Mouse (Mus musculus): ENCODE data around the gene Zdhhc9. TPM values are rescaled to one million over a fixed set of nuclear protein-coding genes. Genes with fewer than 3 reads are reported as not detected.
"Not testable (repeated sequence)": the region's sequence is repeated elsewhere in the genome, so short reads cannot be mapped to it uniquely, and the experiment has no call there.

Gene Zdhhc9
- 10 to 100 TPM; 19.1 to 21.0 TPM for total RNA-seq (2021)
- long read RNA-seq, experiment 1, partial matches to known transcripts: 0 of 1 reads
- long read RNA-seq, experiment 1, other reads (novel, unspliced or antisense): 0 of 1 reads
- long read RNA-seq, experiment 2, partial matches to known transcripts: 0 of 8 reads
- long read RNA-seq, experiment 2, other reads (novel, unspliced or antisense): 2 of 8 reads

- DNase-seq: peak; percentile 90
Measured at GRCm38 (mm10) chrX:48208519-48209185, at the start of gene Zdhhc9. Gene Zdhhc9, minus strand, starts transcription at chrX:48208878.

- peak; percentile 1 for DNase-seq
Measured at GRCm38 (mm10) chrX:48257011-48257410, 48.3 kb upstream of the Zdhhc9 start.

GRCm38 (mm10) chrX:48256468-48257007 is 47.9 kb upstream of the Zdhhc9 start, which contains the start of gene Utp14a:
Gene Utp14a, plus strand, starts transcription at chrX:48256862.
- DNase-seq: peak; percentile 93

GRCm38 (mm10) chrX:48255830-48256428 is 47.3 kb upstream of the Zdhhc9 start:
- DNase-seq: no peak

- no peak for DNase-seq
Measured at GRCm38 (mm10) chrX:48234417-48234816, 25.7 kb upstream of the Zdhhc9 start.

DNA sequence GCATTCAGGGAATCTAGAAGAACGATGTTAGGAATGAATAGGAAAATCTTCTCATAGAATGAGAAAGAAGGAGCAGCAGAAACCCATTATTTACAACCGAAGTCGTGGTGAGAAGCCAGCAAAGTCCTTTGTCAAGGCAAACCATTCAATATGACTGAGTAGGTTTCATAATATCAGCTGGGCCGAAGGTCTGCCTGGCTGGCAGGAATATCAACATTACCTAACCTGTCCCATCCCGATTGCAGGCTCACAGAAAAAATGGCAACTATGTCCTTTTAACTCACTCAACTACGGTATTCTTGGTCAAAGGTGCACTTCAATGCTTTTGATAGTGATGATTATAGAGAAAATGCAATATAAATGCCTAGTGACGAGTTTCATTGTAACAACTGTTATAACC is 17.5 kb upstream of the Zdhhc9 start:
- peak; percentile 3 for DNase-seq

GRCm38 (mm10) chrX:48222706-48223105 is 14.0 kb upstream of the Zdhhc9 start:
- DNase-seq: no peak

DNA sequence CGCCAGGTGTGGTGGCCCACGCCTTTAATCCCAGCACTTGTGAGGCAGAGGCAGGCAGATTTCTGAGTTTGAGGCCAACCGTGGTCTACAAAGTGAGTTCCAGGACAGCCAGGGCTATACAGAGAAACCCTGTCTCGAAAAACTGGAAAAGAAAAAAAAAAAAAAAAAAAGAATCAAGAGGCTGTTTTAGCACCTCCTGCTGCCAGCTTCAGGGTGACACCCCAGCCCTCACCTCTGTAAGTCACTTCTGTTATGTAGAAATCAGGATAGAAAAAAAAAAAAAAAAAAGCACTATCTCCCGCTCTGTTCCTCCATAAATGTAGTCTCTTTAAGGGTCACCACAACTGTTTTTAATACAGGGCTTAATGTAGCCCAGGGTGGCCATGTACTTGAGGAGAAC is 10.8 kb upstream of the Zdhhc9 start:
- no peak for DNase-seq

GRCm38 (mm10) chrX:48209746-48210145 is 1.1 kb upstream of the Zdhhc9 start:
- DNase-seq: not testable (repeated sequence)

GRCm38 (mm10) chrX:48207761-48208487 is 754 bp downstream of the Zdhhc9 start:
- DNase-seq: peak; percentile 32

- no peak for DNase-seq
Measured at GRCm38 (mm10) chrX:48204469-48204868, 4.2 kb downstream of the Zdhhc9 start.

GRCm38 (mm10) chrX:48203763-48204162 is 4.9 kb downstream of the Zdhhc9 start:
- DNase-seq: no peak

DNA sequence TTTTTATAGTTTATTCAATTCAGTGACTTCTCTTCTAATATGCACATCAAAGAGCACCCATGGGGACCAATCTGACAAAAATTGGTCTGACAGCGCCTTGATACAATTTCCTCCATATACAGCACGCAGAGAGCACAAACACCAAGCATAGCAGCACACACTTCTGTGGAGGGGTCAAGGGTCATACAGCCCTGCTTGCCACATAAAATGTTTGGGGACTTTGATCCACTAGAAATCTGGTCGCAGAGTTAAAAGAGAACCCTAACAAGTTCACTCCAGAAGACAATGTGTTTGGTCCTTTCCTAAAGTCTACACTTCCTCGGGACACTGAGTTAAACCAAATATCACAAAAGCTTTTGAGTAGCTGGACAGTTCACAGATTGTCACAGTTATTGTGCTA is 5.7 kb downstream of the Zdhhc9 start:
- no peak for DNase-seq

GRCm38 (mm10) chrX:48202436-48202835 is 6.2 kb downstream of the Zdhhc9 start:
- DNase-seq: no peak

- no peak for DNase-seq
Measured at GRCm38 (mm10) chrX:48201973-48202372, 6.7 kb downstream of the Zdhhc9 start.

DNA sequence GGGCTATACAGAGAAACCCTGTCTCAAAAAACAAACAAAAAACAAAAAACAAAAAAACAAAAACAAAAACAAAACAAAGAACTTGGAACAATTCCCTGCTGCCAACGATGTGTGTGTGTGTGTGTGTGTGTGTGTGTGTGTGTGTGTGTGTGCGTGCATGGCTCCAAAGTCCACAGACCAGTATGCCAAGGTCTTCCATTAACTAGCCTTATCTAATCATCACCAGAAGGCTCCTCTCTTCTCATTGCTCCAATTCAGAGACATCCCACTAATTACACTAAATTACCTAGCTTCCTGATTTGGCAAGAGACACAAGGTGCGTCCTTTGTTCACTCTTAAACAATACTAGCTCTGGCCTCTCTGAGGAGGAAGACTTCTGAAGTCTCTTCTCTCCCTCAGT is 8.0 kb downstream of the Zdhhc9 start:
- no peak for DNase-seq

- no peak for DNase-seq
Measured at GRCm38 (mm10) chrX:48199026-48199425, 9.7 kb downstream of the Zdhhc9 start.

DNA sequence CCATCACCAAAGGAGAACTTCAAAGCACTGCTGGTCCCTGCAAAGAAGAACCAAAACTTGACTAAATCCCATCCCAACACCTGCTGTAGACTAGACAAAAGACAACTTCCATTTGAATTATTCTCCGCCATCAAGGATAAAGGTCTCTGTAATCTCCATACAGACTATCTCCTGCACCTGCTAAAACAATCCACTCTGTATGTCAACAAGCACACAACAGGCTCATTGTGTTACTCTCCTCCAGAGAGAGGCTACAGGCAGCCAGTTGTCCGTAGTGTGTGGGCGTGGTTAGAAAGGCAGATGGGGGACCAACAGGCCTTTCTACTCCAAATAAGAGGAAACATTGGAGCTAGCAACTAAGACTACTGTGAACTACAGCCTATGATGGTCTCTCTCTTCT is 10.8 kb downstream of the Zdhhc9 start:
- no peak for DNase-seq

- no peak for DNase-seq
Measured at GRCm38 (mm10) chrX:48193235-48194152, 15.2 kb downstream of the Zdhhc9 start.

DNA sequence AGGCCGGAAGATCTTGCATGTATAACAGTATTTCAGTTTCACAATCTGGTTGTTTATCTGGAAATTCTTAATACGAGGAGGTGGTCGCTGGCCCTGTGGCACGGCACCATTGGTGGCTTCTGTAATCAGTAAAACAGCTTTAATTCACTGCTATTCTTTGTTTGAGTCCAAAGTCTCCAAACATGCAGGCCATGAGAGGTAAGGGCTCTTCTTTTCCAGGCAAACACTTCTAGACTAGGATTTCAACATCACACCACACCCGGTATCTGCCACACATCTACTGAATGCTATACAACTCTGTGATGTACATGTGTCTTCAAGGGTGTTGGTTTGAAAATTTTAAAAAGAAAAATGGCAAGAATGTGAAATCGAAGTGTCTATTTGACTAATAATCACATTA is 17.4 kb downstream of the Zdhhc9 start:
- no peak for DNase-seq

DNA sequence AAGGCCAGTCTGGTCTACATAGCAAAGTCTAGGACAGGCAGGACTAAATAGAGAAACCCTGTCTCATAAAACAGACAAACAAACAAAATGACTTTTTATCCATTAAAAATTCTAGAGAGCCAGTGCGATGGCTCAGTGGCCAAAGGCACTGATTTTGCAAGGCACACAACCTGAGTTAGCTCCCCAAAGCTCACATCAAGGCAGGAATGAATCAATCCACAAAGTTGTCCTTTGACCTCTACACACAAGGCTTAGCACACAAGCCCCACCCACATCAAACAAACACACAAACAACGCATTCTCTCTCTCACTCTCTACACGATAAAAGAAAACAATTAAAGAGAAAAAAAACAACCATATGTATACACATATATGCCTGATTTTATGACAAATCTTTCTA is 24.0 kb downstream of the Zdhhc9 start:
- no peak for DNase-seq

GRCm38 (mm10) chrX:48181844-48182243 is 26.8 kb downstream of the Zdhhc9 start:
- no peak for DNase-seq
